Mouse (Mus musculus) lung, postnatal 0 days (tissue): ENCODE data around the gene Ccl26. TPM values are rescaled to one million over a fixed set of nuclear protein-coding genes. Genes with fewer than 3 reads are reported as not detected.

Source experiments
- ATAC-seq: fragments of 200-750 bp; cut with Nextera tagmentation; 2 replicates; pipeline ENCODE4 v1.8.0; 2017; ENCODE audit warnings: moderate library complexity
- DNase-seq: peaks from one replicate; pipeline ENCODE4 v3.0.0-alpha.2; 2016; ENCODE audit warnings: low spot score
- H3K27ac ChIP-seq: fragments of 300-500 bp; sonication (generic); 2 replicates; pipeline ENCODE4 v1.5.1; 2014; ENCODE audit warnings: antibody characterized with exemption, mild to moderate bottlenecking, low read length, mixed read lengths
- H3K27me3 ChIP-seq: fragments of 300-500 bp; sonication (generic); replicated peaks from 2 replicates; pipeline ENCODE4 v1.6.1; 2014; ENCODE audit warnings: low read length, mixed read lengths; ENCODE audit not compliant: insufficient read depth
- H3K36me3 ChIP-seq: fragments of 300-500 bp; sonication (generic); 2 replicates; pipeline ENCODE4 v1.6.1; 2014; ENCODE audit warnings: low read length, mixed read lengths; ENCODE audit not compliant: insufficient read depth
- H3K4me1 ChIP-seq: fragments of 300-500 bp; sonication (generic); 2 replicates; pipeline ENCODE4 v1.6.1; 2014; ENCODE audit warnings: antibody characterized with exemption, low read depth, low read length, mixed read lengths; ENCODE audit not compliant: insufficient read depth
- H3K4me2 ChIP-seq: fragments of 300-500 bp; sonication (generic); replicated peaks from 2 replicates; pipeline ENCODE4 v1.6.1; 2014; ENCODE audit warnings: low read depth, mild to moderate bottlenecking, low read length, moderate library complexity, mixed read lengths
- H3K4me3 ChIP-seq: fragments of 300-500 bp; sonication (generic); 2 replicates; pipeline ENCODE4 v1.5.1; 2014; ENCODE audit warnings: low read depth, low read length
- H3K9ac ChIP-seq: fragments of 300-500 bp; sonication (generic); replicated peaks from 2 replicates; pipeline ENCODE4 v1.6.1; 2014; ENCODE audit warnings: low read depth, mild to moderate bottlenecking
- H3K9me3 ChIP-seq: fragments of 300-500 bp; sonication (generic); 2 replicates; pipeline ENCODE4 v1.6.1; 2016; ENCODE audit warnings: low read length, mixed read lengths
- CTCF ChIP-seq: IDR thresholded peaks from 2 replicates; pipeline ENCODE4 v1.5.1; 2016; ENCODE audit warnings: antibody characterized with exemption, mild to moderate bottlenecking
- EP300 ChIP-seq: IDR thresholded peaks from 2 replicates; pipeline ENCODE4 v1.6.1; 2016; ENCODE audit warnings: antibody characterized with exemption, mild to moderate bottlenecking, control low read depth
- WGBS: fragments of 180-500 bp; shearing (Covaris S2); extraction: QIAGEN DNeasy Blood & Tissue Kit; methylation state at CpG from one replicate; pipeline ENCODE4 v1.1.7; 2014; 5-methylcytosine and 5-hydroxymethylcytosine counted together
- polyA plus RNA-seq: library from polyadenylated mRNA; unstranded; fragments of >200 nt; fragmentation: Nextera tagmentation; extraction: Ambion mirVana; gene quantifications from 2 replicates; pipeline ENCODE4 v1.2.1, GENCODE M21; 2015

Gene Ccl26
- polyA plus RNA-seq, 1 experiment from 2014 or later = not detected

DNA sequence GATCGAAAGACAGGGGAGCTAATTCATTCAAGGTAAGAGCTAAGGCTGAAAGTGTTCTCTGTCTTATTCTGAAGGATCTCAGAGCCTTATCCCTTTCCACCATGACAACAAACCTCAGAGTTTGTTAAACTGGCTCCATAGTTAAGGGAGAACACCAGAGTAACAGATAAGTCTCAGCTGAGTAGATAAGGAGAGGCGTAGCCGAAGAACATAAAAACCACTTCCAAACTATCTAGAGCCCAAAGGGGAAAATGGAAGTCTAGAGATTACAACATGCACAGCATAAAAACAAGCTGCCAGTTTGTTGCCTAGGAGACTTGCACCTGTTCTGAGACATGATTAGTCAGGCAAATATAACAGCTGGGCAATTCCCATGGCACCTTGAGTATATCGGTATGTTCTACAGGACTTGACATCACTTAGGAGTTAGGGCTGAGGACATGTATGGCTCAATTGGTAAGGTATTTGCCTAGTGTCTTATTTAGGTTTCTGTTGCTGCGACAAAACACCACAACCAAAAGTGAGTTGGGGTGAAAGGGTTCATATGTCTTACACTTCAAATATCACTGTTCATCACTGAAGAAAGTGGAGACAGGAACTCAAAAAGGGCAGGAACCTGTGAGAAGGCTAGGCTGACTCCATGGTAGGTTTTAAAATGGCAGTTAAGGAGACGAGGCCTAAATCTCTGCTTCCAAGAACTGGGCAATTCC lies 4.3 kb upstream of the Ccl26 start:
- Histone ChIP-seq H3K36me3 (no peaks in the 10 kb centered on the region), H3K27me3 (no peaks in the 10 kb centered on the region; the same call in 1 of the 2 replicates), H3K27ac (no peak overlapping the region), H3K9ac (no peak overlapping the region), H3K4me3 (no peak overlapping the region), H3K4me1 (no peaks in the 10 kb centered on the region), H3K9me3 (no peaks in the 10 kb centered on the region), H3K4me2 (no peak overlapping the region)
- WGBS = 83% methylated on average over 6 of the region's 6 CpGs
- no peak for DNase-seq
- ATAC-seq = no peak
- TF ChIP-seq EP300 (no peak), CTCF (no peak)

DNA sequence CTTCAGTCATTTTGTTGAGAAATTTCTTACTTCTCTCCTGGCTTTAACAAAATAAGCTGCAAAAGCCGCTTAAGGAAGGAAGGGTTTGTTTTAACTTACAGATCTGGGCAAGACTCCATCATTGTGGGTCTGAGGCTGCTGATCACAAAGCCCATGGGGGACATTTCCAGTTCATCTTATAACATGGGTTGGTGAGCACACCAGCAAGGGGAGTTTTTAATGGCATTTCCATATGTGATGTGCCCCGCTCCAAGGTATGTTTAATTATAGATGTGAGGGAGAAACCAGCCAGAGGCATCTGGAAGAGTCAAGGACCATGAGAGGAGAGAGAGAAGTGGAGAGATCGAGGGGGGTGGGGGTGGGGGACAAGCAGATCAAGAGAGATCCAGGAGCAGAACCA lies 5.7 kb downstream of the Ccl26 start:
- Histone ChIP-seq H3K36me3 (no peaks in the 10 kb centered on the region), H3K9me3 (no peaks in the 10 kb centered on the region), H3K27me3 (no peaks in the 10 kb centered on the region), H3K4me3 (no peak overlapping the region), H3K4me2 (no peak overlapping the region), H3K27ac (no peak overlapping the region), H3K4me1 (no peaks in the 10 kb centered on the region), H3K9ac (no peak overlapping the region)
- DNase-seq (no peak), ATAC-seq (no peak)
- TF ChIP-seq CTCF (no peak), EP300 (no peak)
- 48% methylated on average over 3 of the region's 3 CpGs for WGBS

DNA sequence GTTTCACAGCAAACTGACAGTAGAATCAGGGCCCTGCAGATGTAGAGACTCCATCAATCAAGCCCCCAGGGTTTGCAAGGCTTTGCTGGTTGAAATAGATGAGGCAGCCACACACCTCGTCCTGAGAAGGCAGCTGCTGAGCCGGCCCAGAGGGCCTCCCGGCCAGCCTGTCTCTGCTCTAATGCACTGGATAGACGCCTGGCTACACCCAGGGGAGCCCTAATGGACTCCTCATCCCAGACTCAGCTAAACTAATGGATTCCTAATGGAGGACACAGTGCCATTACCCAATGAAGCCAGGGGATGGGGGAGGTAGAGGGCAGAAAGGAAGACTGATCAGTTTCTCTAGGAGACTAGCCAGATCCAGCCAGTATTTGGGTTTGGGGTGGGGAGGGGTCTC lies 6.3 kb downstream of the Ccl26 start:
- Histone ChIP-seq H3K9me3 (no peaks in the 10 kb centered on the region), H3K4me1 (no peaks in the 10 kb centered on the region), H3K27me3 (no peaks in the 10 kb centered on the region), H3K27ac (no peak overlapping the region), H3K36me3 (no peaks in the 10 kb centered on the region), H3K4me3 (no peak overlapping the region), H3K4me2 (no peak overlapping the region), H3K9ac (no peak overlapping the region)
- ATAC-seq (no peak), DNase-seq (no peak)
- TF ChIP-seq CTCF (no peak), EP300 (no peak)
- WGBS = 39% methylated on average over 4 of the region's 4 CpGs

DNA sequence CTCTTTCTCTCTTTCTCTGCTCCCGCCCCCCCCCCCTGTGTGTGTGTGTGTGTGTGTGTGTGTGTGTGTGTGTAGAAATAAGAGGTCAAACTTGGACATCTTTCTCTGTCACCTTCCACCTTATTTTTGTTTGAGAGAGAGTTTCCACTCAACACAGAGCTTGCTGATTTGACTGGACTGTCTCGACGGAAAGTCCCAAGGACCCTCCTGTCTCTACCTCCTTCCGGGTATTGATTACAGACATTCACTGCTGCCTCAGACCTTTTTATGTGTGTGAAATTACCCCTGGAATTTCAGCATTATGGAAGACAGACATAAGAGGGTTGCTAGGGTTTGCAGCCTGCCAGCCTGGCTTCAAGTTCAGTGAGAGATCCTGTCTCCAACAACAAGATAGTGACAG lies 7.1 kb downstream of the Ccl26 start:
- no peak overlapping the region for H3K9ac ChIP-seq
- TF ChIP-seq CTCF (no peak), EP300 (no peak)
- WGBS = 85% methylated on average over 3 of the region's 4 CpGs

DNA sequence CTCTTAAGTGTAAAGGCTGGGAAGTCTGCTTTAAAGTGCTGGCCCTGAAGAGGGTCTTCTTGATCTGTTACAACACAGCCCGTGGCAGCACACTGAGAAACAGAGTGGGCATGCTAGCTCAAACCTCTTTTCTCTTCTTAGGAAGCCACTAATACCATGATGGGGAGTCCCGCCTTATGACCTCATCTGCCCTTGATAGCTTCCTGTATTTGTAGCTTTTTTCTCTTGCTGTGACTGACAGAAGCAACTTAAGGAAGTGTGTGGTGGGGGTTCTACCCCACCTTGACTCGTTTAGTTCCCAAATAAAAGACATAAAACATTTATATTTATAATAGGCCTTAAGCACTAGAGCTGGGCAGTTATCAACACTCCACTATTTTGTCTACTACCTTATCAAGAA lies 11.8 kb downstream of the Ccl26 start:
- 58% methylated on average over 3 of the region's 3 CpGs for WGBS
- Histone ChIP-seq H3K4me3 (no peak overlapping the region), H3K9ac (no peak overlapping the region), H3K4me2 (no peak overlapping the region), H3K4me1 (no peaks in the 10 kb centered on the region), H3K36me3 (no peaks in the 10 kb centered on the region), H3K9me3 (no peaks in the 10 kb centered on the region), H3K27me3 (no peaks in the 10 kb centered on the region), H3K27ac (no peak overlapping the region)
- TF ChIP-seq CTCF (no peak), EP300 (no peak)
- DNase-seq (no peak), ATAC-seq (no peak)

More for the DNA sequence above, 7.1 kb downstream of the Ccl26 start:
- Histone ChIP-seq H3K4me3 (no peak overlapping the region), H3K36me3 (no peaks in the 10 kb centered on the region), H3K9me3 (no peaks in the 10 kb centered on the region), H3K27me3 (no peaks in the 10 kb centered on the region), H3K4me2 (no peak overlapping the region), H3K4me1 (no peaks in the 10 kb centered on the region), H3K27ac (no peak overlapping the region)
- ATAC-seq (no peak), DNase-seq (no peak)

DNA sequence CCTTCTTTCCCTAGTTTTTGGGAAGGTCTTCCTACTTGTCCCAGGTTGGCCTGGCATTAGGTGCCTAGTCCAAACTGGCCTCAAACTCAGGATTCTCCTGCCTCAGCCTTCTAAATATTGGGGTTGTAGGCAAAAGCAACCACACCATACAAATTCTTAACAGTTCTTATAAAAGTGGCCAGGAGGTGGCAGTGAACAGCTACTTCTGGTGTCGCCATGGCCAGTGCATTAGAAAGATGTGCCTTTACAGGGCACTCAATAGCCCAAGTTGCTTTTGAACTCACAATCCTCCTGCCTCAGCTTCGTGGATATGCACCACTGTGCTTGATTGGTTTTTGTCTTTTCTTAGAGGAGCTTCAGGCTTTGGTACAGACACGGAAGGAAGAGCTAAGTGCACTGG lies 12.5 kb downstream of the Ccl26 start:
- TF ChIP-seq CTCF (peak; percentile 48), EP300 (no peak)
- no peaks in the 10 kb centered on the region for H3K36me3 ChIP-seq
- no peak overlapping the region for H3K9ac ChIP-seq
- ATAC-seq (no peak), DNase-seq (no peak)
- no peaks in the 10 kb centered on the region for H3K9me3 ChIP-seq
- H3K27me3 ChIP-seq = no peaks in the 10 kb centered on the region
- H3K4me1 ChIP-seq = no peaks in the 10 kb centered on the region
- WGBS = 29% methylated on average over 3 of the region's 3 CpGs
- H3K4me3 ChIP-seq = no peak overlapping the region
- no peak overlapping the region for H3K4me2 ChIP-seq
- no peak overlapping the region for H3K27ac ChIP-seq

DNA sequence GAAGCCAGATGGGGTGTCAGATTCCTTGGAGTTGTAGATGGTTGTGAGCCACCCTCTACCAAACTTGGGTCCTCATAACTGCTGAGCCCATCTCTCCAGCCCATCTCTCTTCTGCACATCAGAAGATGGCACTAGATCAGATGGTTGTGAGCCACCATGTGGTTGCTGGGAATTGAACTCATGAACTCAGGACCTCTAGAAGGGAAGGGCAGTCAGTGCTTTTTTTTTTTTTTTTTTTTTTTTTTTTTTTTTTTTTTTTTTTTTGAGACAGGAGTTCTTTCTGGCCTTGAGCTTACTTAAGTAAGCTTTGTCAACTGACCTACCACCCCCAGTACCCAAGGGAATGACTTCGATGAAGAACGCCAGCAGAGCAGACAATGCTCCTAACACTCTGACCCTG lies 15.4 kb downstream of the Ccl26 start:
- no peaks in the 10 kb centered on the region for H3K36me3 ChIP-seq
- H3K9ac ChIP-seq = no peak overlapping the region
- H3K9me3 ChIP-seq = no peaks in the 10 kb centered on the region
- ATAC-seq (no peak), DNase-seq (no peak)
- TF ChIP-seq EP300 (no peak), CTCF (no peak)
- no peak overlapping the region for H3K4me2 ChIP-seq
- H3K4me1 ChIP-seq = no peaks in the 10 kb centered on the region
- no peak overlapping the region for H3K4me3 ChIP-seq
- no peaks in the 10 kb centered on the region for H3K27me3 ChIP-seq
- H3K27ac ChIP-seq = no peak overlapping the region
- 73% methylated on average over 2 of the region's 2 CpGs for WGBS
